Mouse (Mus musculus) adrenal gland, postnatal 25 days (tissue): Measurements from ENCODE around the gene Rilp. TPM values are rescaled to one million over a fixed set of nuclear protein-coding genes. Genes with fewer than 3 reads are reported as not detected.

Experiments used
- DNase-seq: peaks from one replicate; pipeline ENCODE4 v3.0.0; 2021; ENCODE audit warnings: mixed read lengths
- total RNA-seq: library from RNA; stranded (reverse); gene quantifications from 2 replicates; pipeline ENCODE4 v1.2.3, GENCODE M21; 2021

Gene Rilp
- total RNA-seq, 1 experiment from 2014 or later, result 12.7 TPM

GRCm38 (mm10) chr11:75487496-75487895 lies 22.4 kb upstream of the Rilp start:
- DNase-seq, result no peak

GRCm38 (mm10) chr11:75494296-75495049 lies 15.4 kb upstream of the Rilp start:
- DNase-seq, result no peak

GRCm38 (mm10) chr11:75498126-75498525 lies 11.8 kb upstream of the Rilp start:
- no peak for DNase-seq

- DNase-seq, result no peak
Measured at GRCm38 (mm10) chr11:75508162-75508561, 1.7 kb upstream of the Rilp start.

GRCm38 (mm10) chr11:75508904-75509303 lies 990 bp upstream of the Rilp start:
- DNase-seq, result no peak

GRCm38 (mm10) chr11:75510627-75510993 lies 716 bp downstream of the Rilp start:
- peak; percentile 94 for DNase-seq

GRCm38 (mm10) chr11:75511213-75511612 lies 1.3 kb downstream of the Rilp start:
- peak; percentile 48 for DNase-seq

- no peak for DNase-seq
Measured at GRCm38 (mm10) chr11:75512301-75513018, 2.6 kb downstream of the Rilp start.

GRCm38 (mm10) chr11:75513336-75513735 lies 3.4 kb downstream of the Rilp start, which contains the start of gene Scarf1:
Gene Scarf1 (plus strand): TSS chr11:75513540.
- DNase-seq, result peak; percentile 38

- no peak for DNase-seq
Measured at GRCm38 (mm10) chr11:75515186-75515585, 5.3 kb downstream of the Rilp start.

- no peak for DNase-seq
Measured at GRCm38 (mm10) chr11:75519834-75520633, 10.1 kb downstream of the Rilp start.

- DNase-seq, result no peak
Measured at GRCm38 (mm10) chr11:75521609-75522008, 11.7 kb downstream of the Rilp start.

GRCm38 (mm10) chr11:75522793-75523192 lies 12.9 kb downstream of the Rilp start:
- DNase-seq, result no peak

GRCm38 (mm10) chr11:75525531-75526125 lies 15.7 kb downstream of the Rilp start:
- DNase-seq, result no peak

GRCm38 (mm10) chr11:75526943-75527342 lies 17.0 kb downstream of the Rilp start:
- DNase-seq, result no peak

- DNase-seq, result no peak
Measured at GRCm38 (mm10) chr11:75529771-75530170, 19.9 kb downstream of the Rilp start.

GRCm38 (mm10) chr11:75530325-75530724 lies 20.4 kb downstream of the Rilp start:
- DNase-seq, result peak; percentile 99

- DNase-seq, result peak; percentile 29
Measured at GRCm38 (mm10) chr11:75530845-75531373, 21.0 kb downstream of the Rilp start.

- DNase-seq, result peak; percentile 94
Measured at GRCm38 (mm10) chr11:75531469-75532242, 21.8 kb downstream of the Rilp start, which contains the start of gene Slc43a2. Gene Slc43a2 (plus strand): TSS chr11:75531694.

- no peak for DNase-seq
Measured at GRCm38 (mm10) chr11:75532340-75533277, 22.7 kb downstream of the Rilp start.
